Mouse (Mus musculus) small intestine, adult 2 months (tissue): ENCODE data around the gene Otop2.

Experiments
- CTCF ChIP-seq: fragments of 200-500 bp; IDR thresholded peaks from 2 replicates; pipeline ENCODE4 v1.5.1; 2012; ENCODE audit warnings: low read depth, mild to moderate bottlenecking, control low read depth, inconsistent platforms, low read length, moderate library complexity, mixed read lengths; ENCODE audit not compliant: insufficient replicate concordance, insufficient read length; ENCODE audit errors: extremely low read depth
- POLR2A ChIP-seq: fragments of 200-500 bp; IDR thresholded peaks from 2 replicates; pipeline ENCODE4 v1.6.1; 2012; ENCODE audit warnings: low read depth, mild to moderate bottlenecking, control low read depth, inconsistent platforms, low read length, moderate library complexity

- TF ChIP-seq CTCF (no peak), POLR2A (no peak)
These were observed 8.8 kb upstream of the Otop2 start for GRCm38 (mm10) chr11:115298160-115298559.
